Mouse (Mus musculus): ENCODE results near the gene Ndufv1.

Ndufv1 gene

GRCm38 (mm10) chr19:4012432-4013022 is at the start of gene Ndufv1:
TSS of gene Ndufv1 (minus strand) at chr19:4012806.
- ChIA-PET POLR2A (interaction anchor here (0.5 to 6.0 kb wide), 114 partner anchors 8 to 915 kb away, joined by 3 to 137 read pairs (median 5); partner anchors contain the start of genes Gstp2 (in 4 of the 4), Acy3 (in 3 of the 4), Doc2g (in 3 of the 4) and Gm49405 (in 3 of the 4)), CTCF (interaction anchor here (0.5 to 5.3 kb wide), 105 partner anchors 8 to 576 kb away, joined by 3 to 71 read pairs (median 5); partner anchors contain the start of genes Gm49405 (in 3 of the 4), Gstp2 (in 3 of the 4), Nudt8 (in 3 of the 4) and Acy3 (in 2 of the 4))

- POLR2A ChIA-PET: interaction anchor here in 2 of 4 experiments (1.1 to 6.3 kb wide), 5 partner anchors 9 to 36 kb away, joined by 3 to 109 read pairs (median 4); partner anchors contain the start of genes Gstp2 (in 2 of the 2) and Cdk2ap2 (in 1 of the 2)
- CTCF ChIA-PET: interaction anchor here in 3 of 4 experiments (0.6 to 1.6 kb wide), 6 partner anchors 9 to 767 kb away, joined by 3 to 7 read pairs (median 4); no protein-coding TSS in a partner anchor
These were observed 48.4 kb upstream of the Ndufv1 start for GRCm38 (mm10) chr19:4060899-4061465.

GRCm38 (mm10) chr19:4060044-4060898 is 47.7 kb upstream of the Ndufv1 start:
- ChIA-PET POLR2A (interaction anchor here (0.7 to 6.4 kb wide), 15 partner anchors 8 to 375 kb away, joined by 3 to 109 read pairs (median 4); partner anchors contain the start of genes Gstp2 (in 2 of the 4), Acy3 (in 1 of the 4), Cdk2ap2 (in 1 of the 4) and Gstp1 (in 1 of the 4)), CTCF (interaction anchor here in 2 of 4 experiments (0.6 to 1.6 kb wide), 5 partner anchors 8 to 766 kb away, joined by 3 to 7 read pairs (median 4); no protein-coding TSS in a partner anchor)

GRCm38 (mm10) chr19:4059069-4059740 is 46.6 kb upstream of the Ndufv1 start, which contains the start of gene Gstp3:
TSS of gene Gstp3 (minus strand) at chr19:4059569.
- POLR2A ChIA-PET: interaction anchor here in 3 of 4 experiments (0.6 to 6.4 kb wide), 34 partner anchors 9 to 179 kb away, joined by 3 to 109 read pairs (median 5); partner anchors contain the start of genes Gstp2 (in 3 of the 3), Acy3 (in 2 of the 3), Cdk2ap2 (in 2 of the 3) and Ndufv1 (in 2 of the 3)

GRCm38 (mm10) chr19:4058581-4058980 is 46.0 kb upstream of the Ndufv1 start:
- CTCF ChIA-PET: interaction anchor here (0.6 to 4.1 kb wide), 19 partner anchors 9 to 1313 kb away, joined by 3 to 36 read pairs (median 4); partner anchors contain the start of genes Cdk2ap2 (in 1 of the 4), Gstp1 (in 1 of the 4), Gstp2 (in 1 of the 4) and Ndufv1 (in 1 of the 4)
- POLR2A ChIA-PET: interaction anchor here in 3 of 4 experiments (0.6 to 6.4 kb wide), 40 partner anchors 8 to 199 kb away, joined by 3 to 109 read pairs (median 4); partner anchors contain the start of genes Gstp2 (in 3 of the 3), Acy3 (in 2 of the 3), Cdk2ap2 (in 2 of the 3) and Ndufv1 (in 2 of the 3)

More at GRCm38 (mm10) chr19:4059069-4059740, 46.6 kb upstream of the Ndufv1 start, which contains the start of gene Gstp3:
- CTCF ChIA-PET: interaction anchor here in 3 of 4 experiments (0.6 to 4.1 kb wide), 13 partner anchors 8 to 1312 kb away, joined by 3 to 36 read pairs (median 4); partner anchors contain the start of genes Cdk2ap2 (in 1 of the 3), Gstp2 (in 1 of the 3), Ppp1ca (in 1 of the 3) and Rps6kb2 (in 1 of the 3)

- CTCF ChIA-PET: interaction anchor here (0.6 to 4.1 kb wide), 20 partner anchors 10 to 327 kb away, joined by 3 to 36 read pairs (median 5); partner anchors contain the start of genes Ndufv1 (in 2 of the 4), Cdk2ap2 (in 1 of the 4), Gstp1 (in 1 of the 4) and Gstp2 (in 1 of the 4)
These were observed 45.4 kb upstream of the Ndufv1 start for GRCm38 (mm10) chr19:4057962-4058361.

GRCm38 (mm10) chr19:4057389-4057788 is 44.8 kb upstream of the Ndufv1 start:
- ChIA-PET POLR2A (interaction anchor here (0.6 to 6.4 kb wide), 66 partner anchors 10 to 1276 kb away, joined by 3 to 109 read pairs (median 5); partner anchors contain the start of genes Cdk2ap2 (in 3 of the 4), Gstp2 (in 3 of the 4), Ndufv1 (in 3 of the 4) and Aip (in 2 of the 4)), CTCF (interaction anchor here (0.5 to 4.1 kb wide), 28 partner anchors 9 to 338 kb away, joined by 3 to 36 read pairs (median 4); partner anchors contain the start of genes Ndufv1 (in 2 of the 4), Cdk2ap2 (in 1 of the 4), Gstp1 (in 1 of the 4) and Gstp2 (in 1 of the 4))

More at GRCm38 (mm10) chr19:4057962-4058361, 45.4 kb upstream of the Ndufv1 start:
- POLR2A ChIA-PET: interaction anchor here in 3 of 4 experiments (0.6 to 6.4 kb wide), 49 partner anchors 7 to 349 kb away, joined by 3 to 109 read pairs (median 6); partner anchors contain the start of genes Gstp2 (in 3 of the 3), Aip (in 2 of the 3), Cdk2ap2 (in 2 of the 3) and Ndufv1 (in 2 of the 3)

GRCm38 (mm10) chr19:4056727-4057126 is 44.1 kb upstream of the Ndufv1 start:
- ChIA-PET CTCF (interaction anchor here (0.5 to 4.1 kb wide), 36 partner anchors 9 to 450 kb away, joined by 3 to 36 read pairs (median 5); partner anchors contain the start of genes Ndufv1 (in 2 of the 4), Cdk2ap2 (in 1 of the 4), Gm49405 (in 1 of the 4) and Gstp2 (in 1 of the 4)), POLR2A (interaction anchor here (0.6 to 6.4 kb wide), 70 partner anchors 10 to 574 kb away, joined by 3 to 109 read pairs (median 4); partner anchors contain the start of genes Gstp2 (in 4 of the 4), Ndufv1 (in 4 of the 4), Cdk2ap2 (in 3 of the 4) and Gstp1 (in 3 of the 4))

GRCm38 (mm10) chr19:4055947-4056693 is 43.5 kb upstream of the Ndufv1 start:
- ChIA-PET POLR2A (interaction anchor here (0.9 to 6.4 kb wide), 66 partner anchors 9 to 245 kb away, joined by 3 to 109 read pairs (median 5); partner anchors contain the start of genes Gstp2 (in 4 of the 4), Ndufv1 (in 4 of the 4), Cdk2ap2 (in 3 of the 4) and Gstp1 (in 3 of the 4)), CTCF (interaction anchor here (0.6 to 4.1 kb wide), 30 partner anchors 9 to 449 kb away, joined by 3 to 36 read pairs (median 4); partner anchors contain the start of genes Cdk2ap2 (in 1 of the 4), Gm49405 (in 1 of the 4), Gstp2 (in 1 of the 4) and Ndufv1 (in 1 of the 4))

GRCm38 (mm10) chr19:4055216-4055946 is 42.8 kb upstream of the Ndufv1 start:
- POLR2A ChIA-PET: interaction anchor here in 3 of 4 experiments (0.6 to 6.4 kb wide), 43 partner anchors 8 to 202 kb away, joined by 3 to 109 read pairs (median 6); partner anchors contain the start of genes Cdk2ap2 (in 3 of the 3), Gstp2 (in 3 of the 3), Aip (in 2 of the 3) and Gstp1 (in 2 of the 3)

GRCm38 (mm10) chr19:4054613-4055012 is 42.0 kb upstream of the Ndufv1 start:
- ChIA-PET POLR2A (interaction anchor here in 3 of 4 experiments (1.1 to 6.4 kb wide), 13 partner anchors 8 to 147 kb away, joined by 3 to 68 read pairs (median 4); partner anchors contain the start of genes Gstp2 (in 3 of the 3), Cdk2ap2 (in 2 of the 3), Gstp1 (in 1 of the 3) and Ndufv1 (in 1 of the 3)), CTCF (interaction anchor here in 2 of 4 experiments (0.6 to 2.1 kb wide), 2 partner anchors 55 to 224 kb away, joined by 3 to 7 read pairs; partner anchors contain the start of genes Gm49405 (in 1 of the 2) and Nudt8 (in 1 of the 2))

More at GRCm38 (mm10) chr19:4055216-4055946, 42.8 kb upstream of the Ndufv1 start:
- CTCF ChIA-PET: interaction anchor here in 2 of 4 experiments (0.8 to 4.1 kb wide), 14 partner anchors 8 to 203 kb away, joined by 3 to 36 read pairs (median 6); partner anchors contain the start of genes Gm49405 (in 1 of the 2), Gstp2 (in 1 of the 2), Ndufv1 (in 1 of the 2) and Nudt8 (in 1 of the 2)

- POLR2A ChIA-PET: interaction anchor here (0.6 to 8.7 kb wide), 27 partner anchors 10 to 600 kb away, joined by 3 to 98 read pairs (median 3); partner anchors contain the start of genes Cdk2ap2 (in 2 of the 4), Gstp1 (in 2 of the 4), Clcf1 (in 1 of the 4) and Ndufv1 (in 1 of the 4)
- CTCF ChIA-PET: interaction anchor here (0.6 to 4.7 kb wide), 64 partner anchors 8 to 345 kb away, joined by 3 to 53 read pairs (median 5); partner anchors contain the start of genes Ndufv1 (in 3 of the 4), Aip (in 2 of the 4), Acy3 (in 1 of the 4) and Cabp2 (in 1 of the 4)
These were observed 40.0 kb upstream of the Ndufv1 start for GRCm38 (mm10) chr19:4052516-4053030.

All from embryonic stem cell, embryonic (primary cell).